Mouse (Mus musculus) bone marrow, adult 2 months (tissue): Measurements from ENCODE around the gene Cby3.

ENCODE experiments used
- CTCF ChIP-seq: fragments of 200-500 bp; IDR thresholded peaks from 2 replicates; pipeline ENCODE4 v1.5.1; 2011; ENCODE audit warnings: low read length, control low read depth; ENCODE audit not compliant: control insufficient read depth, insufficient read depth
- POLR2A ChIP-seq: fragments of 200-500 bp; IDR thresholded peaks from 2 replicates; pipeline ENCODE4 v1.6.1; 2011; ENCODE audit warnings: low read depth, mild to moderate bottlenecking, control low read depth, low read length, borderline replicate concordance; ENCODE audit not compliant: control insufficient read depth

GRCm38 (mm10) chr11:50398803-50399202 lies 44.5 kb downstream of the Cby3 start:
- no peak for TF ChIP-seq CTCF
- no peak for TF ChIP-seq POLR2A
